Mouse (Mus musculus) limb, embryonic 13.5 days (tissue): ENCODE data around the gene Gucy1b1. TPM values are rescaled to one million over a fixed set of nuclear protein-coding genes. Genes with fewer than 3 reads are reported as not detected.

Source experiments
- ATAC-seq: fragments of 200-750 bp; cut with Nextera tagmentation; 2 replicates; pipeline ENCODE4 v1.8.0; 2017; ENCODE audit warnings: low read depth, moderate number of reproducible peaks, moderate TSS enrichment; ENCODE audit not compliant: low FRiP score
- H3K27ac ChIP-seq: fragments of 300-500 bp; sonication (generic); 2 replicates; pipeline ENCODE4 v1.5.1; 2015; ENCODE audit warnings: inconsistent platforms, mild to moderate bottlenecking, moderate library complexity
- H3K27me3 ChIP-seq: fragments of 300-500 bp; sonication (generic); 2 replicates; pipeline ENCODE4 v1.6.1; 2015; ENCODE audit warnings: mild to moderate bottlenecking, inconsistent platforms
- H3K36me3 ChIP-seq: fragments of 300-500 bp; sonication (generic); 2 replicates; pipeline ENCODE4 v1.6.1; 2015; ENCODE audit warnings: inconsistent platforms, mild to moderate bottlenecking, moderate library complexity
- H3K4me1 ChIP-seq: fragments of 300-500 bp; sonication (generic); 2 replicates; pipeline ENCODE4 v1.6.1; 2015; ENCODE audit warnings: inconsistent platforms
- H3K4me2 ChIP-seq: fragments of 300-500 bp; sonication (generic); replicated peaks from 2 replicates; pipeline ENCODE4 v1.6.1; 2015; ENCODE audit warnings: inconsistent platforms, mild to moderate bottlenecking, moderate library complexity
- H3K4me3 ChIP-seq: fragments of 300-500 bp; sonication (generic); 2 replicates; pipeline ENCODE4 v1.5.1; 2015; ENCODE audit warnings: moderate library complexity, mild to moderate bottlenecking, inconsistent platforms
- H3K9ac ChIP-seq: fragments of 300-500 bp; sonication (generic); 2 replicates; pipeline ENCODE4 v1.6.1; 2015; ENCODE audit warnings: mild to moderate bottlenecking, inconsistent platforms
- H3K9me3 ChIP-seq: fragments of 300-500 bp; sonication (generic); 2 replicates; pipeline ENCODE4 v1.6.1; 2016; ENCODE audit warnings: inconsistent platforms
- WGBS: fragments of 180-500 bp; shearing (Covaris S2); methylation state at CpG from one replicate; pipeline ENCODE4 v1.1.7; 2015; 5-methylcytosine and 5-hydroxymethylcytosine counted together
- microRNA-seq: library from miRNA; unstranded; fragments of <30 nt; microRNA quantifications from one replicate; pipeline ENCODE4, GENCODE M21; 2016
- polyA plus RNA-seq: library from polyadenylated mRNA; unstranded; fragments of >200 nt; fragmentation: Nextera tagmentation; extraction: Ambion mirVana; gene quantifications from 2 replicates; pipeline ENCODE4 v1.2.1, GENCODE M21; 2015

The Gucy1b1 gene
- polyA plus RNA-seq, 1 experiment from 2014 or later, result 6.0 TPM

- no peak overlapping the region for H3K4me2 ChIP-seq
- H3K27ac ChIP-seq, result no peak overlapping the region
- no peaks in the 10 kb centered on the region for H3K9me3 ChIP-seq
- 86% methylated on average over 8 of the region's 8 CpGs for WGBS
- ATAC-seq, result no peak
- H3K36me3 ChIP-seq, result no peaks in the 10 kb centered on the region
- no peak overlapping the region for H3K9ac ChIP-seq
- H3K4me1 ChIP-seq, result no peaks in the 10 kb centered on the region
- no peaks in the 10 kb centered on the region for H3K27me3 ChIP-seq
- H3K4me3 ChIP-seq, result no peak overlapping the region
These were observed 91.2 kb downstream of the Gucy1b1 start for GRCm38 (mm10) chr3:81983120-81983895.

Small RNA genes lying within 50 kb of the gene (microRNA-seq; reads per million reads assigned to microRNA genes)
- gene Mir7010, result not detected

Other genes starting within 250 kb of the Gucy1b1 start
- gene Ctso, start 142.1 kb downstream of the Gucy1b1 start, polyA plus RNA-seq, result 13.5 and 14.1 TPM in 2 replicates
- gene Tdo2, start 98.5 kb downstream of the Gucy1b1 start, polyA plus RNA-seq, result 0.42 and 0.43 TPM in 2 replicates
- gene Asic5, start 92.4 kb downstream of the Gucy1b1 start, polyA plus RNA-seq, result not detected in 2 replicates
- gene Gucy1a1, start 71.1 kb upstream of the Gucy1b1 start, polyA plus RNA-seq, result 5.9 and 8.1 TPM in 2 replicates